Mouse (Mus musculus) bone marrow, adult 2 months (tissue): ENCODE measurements around the gene Crlf1. TPM values are rescaled to one million over a fixed set of nuclear protein-coding genes. Genes with fewer than 3 reads are reported as not detected.

ENCODE experiments used
- H3K27ac ChIP-seq: fragments of 200-500 bp; 2 replicates; pipeline ENCODE4 v1.5.1; 2012; ENCODE audit warnings: low read depth, mild to moderate bottlenecking, control low read depth, inconsistent platforms, low read length; ENCODE audit not compliant: control insufficient read depth, poor library complexity, insufficient read depth
- H3K4me1 ChIP-seq: fragments of 200-500 bp; 2 replicates; pipeline ENCODE4 v1.6.1; 2011; ENCODE audit warnings: low read length; ENCODE audit not compliant: control insufficient read depth, insufficient read depth
- H3K4me3 ChIP-seq: fragments of 200-500 bp; replicated peaks from 2 replicates; pipeline ENCODE3; 2011; ENCODE audit warnings: mild to moderate bottlenecking, low read depth, low read length, control low read depth; ENCODE audit not compliant: control insufficient read depth
- CTCF ChIP-seq: fragments of 200-500 bp; IDR thresholded peaks from 2 replicates; pipeline ENCODE4 v1.5.1; 2011; ENCODE audit warnings: low read length, control low read depth; ENCODE audit not compliant: control insufficient read depth, insufficient read depth
- POLR2A ChIP-seq: fragments of 200-500 bp; IDR thresholded peaks from 2 replicates; pipeline ENCODE4 v1.6.1; 2011; ENCODE audit warnings: low read depth, mild to moderate bottlenecking, control low read depth, low read length, borderline replicate concordance; ENCODE audit not compliant: control insufficient read depth
- WGBS: fragments of 180-500 bp; shearing (Covaris S2); methylation state at CpG from one replicate; pipeline ENCODE4 v1.1.7; 2018; 5-methylcytosine and 5-hydroxymethylcytosine counted together
- polyA plus RNA-seq: library from polyadenylated mRNA; stranded (reverse); fragments of >200 nt; gene quantifications from 2 replicates; pipeline ENCODE4 v1.2.4, GENCODE M21; 2011; ENCODE audit warnings: low replicate concordance; ENCODE audit not compliant: missing spikeins, insufficient read depth, insufficient read length

Crlf1 gene
- polyA plus RNA-seq, 1 experiment = 5.5 TPM

DNA sequence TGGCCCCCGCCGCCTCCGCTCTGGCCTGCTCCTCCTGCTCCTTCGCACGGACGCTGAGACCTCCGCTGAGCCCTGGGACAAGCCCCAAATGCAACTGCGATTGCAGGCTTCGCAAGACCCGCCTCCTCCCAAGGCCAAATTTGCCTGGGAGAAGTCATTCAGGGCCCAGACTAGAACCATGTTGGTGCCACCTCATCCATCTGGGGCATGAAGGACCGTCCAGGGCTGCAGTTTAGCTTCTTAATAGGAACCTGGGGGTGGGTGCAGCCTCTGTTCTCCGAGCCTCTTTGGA is 2.8 kb downstream of the Crlf1 start:
- Histone ChIP-seq H3K4me3 (no peak overlapping the region), H3K27ac (no peak overlapping the region; the same call in 1 of the 2 replicates), H3K4me1 (no peaks in the 10 kb centered on the region)
- TF ChIP-seq CTCF (no peak), POLR2A (no peak)
- WGBS = 20% methylated on average over 12 of the region's 12 CpGs

DNA sequence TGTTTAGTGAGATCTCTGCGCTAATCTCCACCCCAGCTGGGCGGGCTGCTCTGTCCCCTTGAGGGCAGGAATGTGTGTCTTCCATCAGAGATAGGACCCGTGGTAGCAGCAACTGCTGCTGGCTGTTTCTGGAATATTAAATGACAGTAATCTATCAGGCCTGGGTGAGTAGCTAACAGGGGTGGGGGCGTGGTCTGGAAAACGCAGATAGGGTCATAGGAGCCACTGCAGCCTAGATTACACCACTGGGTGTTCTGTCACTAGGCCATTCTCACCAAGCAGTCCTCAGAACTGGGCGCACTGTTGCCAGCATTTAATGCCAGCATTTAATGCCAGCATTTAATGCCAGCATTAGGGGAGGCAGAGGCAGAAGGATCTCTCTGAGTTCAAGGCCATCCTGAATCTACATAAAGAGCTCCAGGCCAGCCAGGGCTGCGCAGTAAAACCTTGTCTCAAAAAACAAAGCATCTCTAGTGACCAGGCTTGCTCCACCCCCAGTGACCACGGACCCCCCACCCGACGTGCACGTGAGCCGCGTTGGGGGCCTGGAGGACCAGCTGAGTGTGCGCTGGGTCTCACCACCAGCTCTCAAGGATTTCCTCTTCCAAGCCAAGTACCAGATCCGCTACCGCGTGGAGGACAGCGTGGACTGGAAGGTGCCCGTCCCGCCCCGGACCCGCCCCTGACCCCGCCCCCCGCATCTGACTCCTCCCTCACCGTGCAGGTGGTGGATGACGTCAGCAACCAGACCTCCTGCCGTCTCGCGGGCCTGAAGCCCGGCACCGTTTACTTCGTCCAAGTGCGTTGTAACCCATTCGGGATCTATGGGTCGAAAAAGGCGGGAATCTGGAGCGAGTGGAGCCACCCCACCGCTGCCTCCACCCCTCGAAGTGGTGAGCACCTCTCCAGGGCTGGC is 7.7 kb downstream of the Crlf1 start:
- peaks cover 1% of the 10 kb centered on the region; the same call in 1 of the 2 replicates for H3K4me1 ChIP-seq
- WGBS = 9% methylated on average over 39 of the region's 39 CpGs
- no peak overlapping the region for H3K27ac ChIP-seq
- peak overlapping the region; percentile 18 for H3K4me3 ChIP-seq
- TF ChIP-seq CTCF (no peak), POLR2A (no peak)

DNA sequence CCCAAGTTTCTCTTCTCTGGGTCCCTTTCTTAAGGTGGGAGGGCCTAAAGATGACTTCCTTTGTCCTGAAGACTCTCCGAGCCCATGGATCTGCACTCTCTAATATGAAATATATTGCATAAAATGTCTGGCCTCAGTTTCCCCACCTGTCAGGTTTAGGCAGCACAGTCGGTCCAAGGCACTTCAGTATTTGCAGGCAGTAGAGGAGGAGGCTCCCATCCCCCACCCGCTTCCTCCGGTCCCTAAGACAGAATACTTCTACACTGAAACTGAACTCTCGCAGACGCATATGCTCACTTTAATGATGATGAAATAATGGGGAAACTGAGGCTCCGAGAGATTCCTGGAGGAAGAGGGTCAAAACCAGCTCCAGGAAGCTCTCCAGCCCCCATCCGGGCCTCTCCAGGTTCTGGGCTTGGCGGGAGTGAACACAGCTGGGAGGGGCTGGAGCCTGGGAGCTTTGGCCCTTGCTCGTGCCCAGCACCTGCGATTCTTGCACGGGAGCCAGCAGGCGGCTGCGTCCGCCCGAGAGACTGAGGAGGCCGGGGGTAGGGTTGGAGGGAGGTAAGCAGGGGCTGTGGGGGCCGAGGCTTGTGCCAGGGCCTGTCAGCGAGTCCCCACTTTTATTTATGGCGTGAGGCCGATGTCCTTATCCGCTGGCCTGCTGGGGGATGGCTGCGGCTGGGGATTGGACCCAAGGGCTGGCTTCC is 9.0 kb downstream of the Crlf1 start:
- TF ChIP-seq POLR2A (no peak), CTCF (no peak)
- no peak overlapping the region; the same call in 1 of the 2 replicates for H3K27ac ChIP-seq
- no peak overlapping the region for H3K4me3 ChIP-seq

DNA sequence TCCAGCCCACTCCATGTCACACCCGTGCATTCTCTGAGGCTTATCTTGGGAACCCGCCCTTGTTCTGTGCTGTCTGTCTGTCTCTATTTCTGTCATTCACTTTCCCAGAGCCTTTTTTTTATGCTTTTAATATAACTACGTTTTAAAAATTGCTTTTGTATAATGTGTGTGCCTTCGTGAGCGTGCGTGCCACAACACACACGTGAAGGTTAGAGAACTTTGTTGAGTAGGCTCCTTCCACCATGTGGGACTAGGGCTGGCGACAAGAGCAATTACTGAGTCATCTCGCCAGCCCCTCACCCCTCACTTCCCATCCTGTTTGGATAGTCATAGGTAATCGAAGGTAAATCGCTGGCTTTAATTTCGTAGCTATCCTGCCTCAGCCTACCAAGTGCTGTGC is 9.6 kb downstream of the Crlf1 start:
- 41% methylated on average over 12 of the region's 12 CpGs for WGBS
- TF ChIP-seq CTCF (no peak), POLR2A (no peak)
- H3K4me3 ChIP-seq = no peak overlapping the region
- H3K4me1 ChIP-seq = peaks cover 5% of the 10 kb centered on the region
- H3K27ac ChIP-seq = no peak overlapping the region

More for the DNA sequence above, 9.0 kb downstream of the Crlf1 start:
- H3K4me1 ChIP-seq = peaks cover 5% of the 10 kb centered on the region
- 13% methylated on average over 23 of the region's 23 CpGs for WGBS

DNA sequence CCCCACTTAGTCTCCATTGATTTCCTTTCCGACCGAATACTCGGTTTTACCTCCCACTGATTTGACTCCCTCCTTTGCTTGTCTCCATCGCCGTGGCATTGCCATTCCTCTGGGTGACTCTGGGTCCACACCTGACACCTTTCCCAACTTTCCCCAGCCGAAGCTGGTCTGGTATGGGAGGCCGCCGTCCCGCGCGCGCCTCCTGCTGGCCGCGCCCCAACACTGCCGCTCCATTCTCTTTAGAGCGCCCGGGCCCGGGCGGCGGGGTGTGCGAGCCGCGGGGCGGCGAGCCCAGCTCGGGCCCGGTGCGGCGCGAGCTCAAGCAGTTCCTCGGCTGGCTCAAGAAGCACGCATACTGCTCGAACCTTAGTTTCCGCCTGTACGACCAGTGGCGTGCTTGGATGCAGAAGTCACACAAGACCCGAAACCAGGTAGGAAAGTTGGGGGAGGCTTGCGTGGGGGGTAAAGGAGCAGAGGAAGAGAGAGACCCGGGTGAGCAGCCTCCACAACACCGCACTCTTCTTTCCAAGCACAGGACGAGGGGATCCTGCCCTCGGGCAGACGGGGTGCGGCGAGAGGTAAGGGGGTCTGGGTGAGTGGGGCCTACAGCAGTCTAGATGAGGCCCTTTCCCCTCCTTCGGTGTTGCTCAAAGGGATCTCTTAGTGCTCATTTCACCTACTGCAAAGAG is 10.2 kb downstream of the Crlf1 start:
- TF ChIP-seq CTCF = peak; percentile 68; the same call in 1 of the 2 replicates
- TF ChIP-seq POLR2A = no peak
- WGBS = 20% methylated on average over 46 of the region's 46 CpGs
- H3K4me3 ChIP-seq = no peak overlapping the region
- no peak overlapping the region for H3K27ac ChIP-seq
- H3K4me1 ChIP-seq = peaks cover 5% of the 10 kb centered on the region

DNA sequence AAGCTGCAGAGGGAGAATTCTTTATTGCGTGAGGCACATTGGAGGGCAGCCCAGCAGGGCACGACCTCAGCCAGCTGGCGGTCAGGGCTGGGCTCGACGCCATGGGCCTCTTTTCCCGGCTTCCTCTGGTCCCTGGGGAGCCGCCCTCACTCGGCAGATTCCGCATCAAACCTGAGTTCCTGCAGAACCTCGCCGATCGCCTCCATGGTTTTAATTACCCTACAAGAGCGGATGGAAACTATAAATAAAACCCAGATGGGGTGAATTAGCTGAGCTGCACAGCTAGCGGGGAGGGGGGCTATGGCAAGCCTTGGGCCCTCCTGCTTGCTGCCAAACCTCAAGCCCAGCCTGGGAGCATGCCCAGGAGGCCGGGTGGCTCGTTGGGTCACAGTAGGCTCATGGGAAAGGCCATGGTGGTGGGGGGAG is 11.3 kb downstream of the Crlf1 start:
- Histone ChIP-seq H3K4me1 (peaks cover 9% of the 10 kb centered on the region), H3K27ac (no peak overlapping the region), H3K4me3 (no peak overlapping the region)
- 90% methylated on average over 16 of the region's 16 CpGs for WGBS
- TF ChIP-seq CTCF (no peak), POLR2A (no peak)

DNA sequence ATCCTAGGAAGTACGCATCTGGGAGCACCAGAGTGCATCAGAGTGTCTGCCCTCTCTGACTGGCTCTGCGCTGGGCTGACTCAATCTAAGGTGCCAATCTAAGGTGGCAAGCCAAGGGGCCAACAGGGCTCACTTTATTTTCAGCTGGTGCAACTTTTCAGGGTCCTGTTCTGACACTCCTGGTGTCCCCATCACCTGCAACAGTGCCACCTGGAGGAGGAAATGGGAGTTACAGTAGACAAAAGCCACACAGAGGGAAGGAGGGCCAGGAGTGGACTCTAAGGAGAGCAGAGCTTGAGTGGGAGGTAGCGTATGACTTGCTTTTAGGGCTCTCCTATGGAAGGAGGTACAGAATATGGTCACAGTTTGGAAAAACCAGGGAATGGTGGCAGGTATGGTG is 11.9 kb downstream of the Crlf1 start:
- TF ChIP-seq CTCF = peak; percentile 88
- TF ChIP-seq POLR2A = no peak
- Histone ChIP-seq H3K27ac (no peak overlapping the region), H3K4me1 (peaks cover 10% of the 10 kb centered on the region), H3K4me3 (no peak overlapping the region)
- 68% methylated on average over 3 of the region's 3 CpGs for WGBS

DNA sequence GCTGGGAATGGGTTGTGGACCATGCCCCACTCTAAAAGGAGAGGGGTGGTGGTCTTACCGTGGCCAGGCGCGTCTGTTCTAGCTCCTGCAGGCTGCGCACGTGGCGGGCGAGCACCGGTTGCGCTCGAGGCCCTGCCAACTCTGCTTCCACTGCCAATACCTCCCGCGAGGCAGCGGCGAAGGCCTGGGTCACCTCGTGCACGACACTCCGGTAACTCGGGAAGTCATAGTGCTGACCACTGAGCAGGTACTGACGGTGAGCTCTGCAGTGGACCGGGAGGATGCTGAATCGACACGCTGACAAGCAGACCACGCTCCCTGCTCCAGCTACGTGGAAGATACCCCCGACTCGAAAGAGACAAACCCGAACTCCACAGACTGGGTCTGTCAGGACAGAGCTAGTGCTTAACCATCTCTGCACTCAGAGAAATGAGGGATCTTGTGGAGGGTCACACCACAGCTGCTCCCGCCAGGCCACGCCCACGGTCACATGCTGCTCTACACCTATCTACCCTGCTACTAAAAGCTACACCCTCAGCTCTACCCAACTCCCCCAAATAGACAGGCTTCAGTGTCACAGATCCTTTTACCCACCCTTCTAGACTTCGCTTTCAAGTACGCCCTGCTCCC is 12.9 kb downstream of the Crlf1 start:
- peak overlapping the region; percentile 67 for H3K27ac ChIP-seq
- no peak for TF ChIP-seq CTCF
- TF ChIP-seq POLR2A = 0 out of 2 replicates have a peak, but pooled peaks have one; percentile 22
- peaks cover 10% of the 10 kb centered on the region for H3K4me1 ChIP-seq
- WGBS = 50% methylated on average over 32 of the region's 32 CpGs
- H3K4me3 ChIP-seq = peak overlapping the region; percentile 72
